Mouse (Mus musculus): ENCODE measurements around the gene Cngb1.

Cngb1 gene

GRCm38 (mm10) chr8:95195728-95196127 lies 110.7 kb downstream of the Cngb1 start:
- no peak for DNase-seq

GRCm38 (mm10) chr8:95191497-95192175 lies 114.7 kb downstream of the Cngb1 start:
- no peak for DNase-seq

Measured in cerebellum, postnatal 10 days (tissue).